Mouse (Mus musculus): Measurements from ENCODE around the gene Shbg.

The Shbg gene

GRCm38 (mm10) chr11:69617805-69618204 is at the start of gene Shbg:
Gene Shbg (minus strand): TSS chr11:69617905.
- DNase-seq (ENCODE audit: low read depth) = no peak

GRCm38 (mm10) chr11:69666665-69667005 is 48.9 kb upstream of the Shbg start:
- DNase-seq (ENCODE audit: low read depth) = no peak

DNA sequence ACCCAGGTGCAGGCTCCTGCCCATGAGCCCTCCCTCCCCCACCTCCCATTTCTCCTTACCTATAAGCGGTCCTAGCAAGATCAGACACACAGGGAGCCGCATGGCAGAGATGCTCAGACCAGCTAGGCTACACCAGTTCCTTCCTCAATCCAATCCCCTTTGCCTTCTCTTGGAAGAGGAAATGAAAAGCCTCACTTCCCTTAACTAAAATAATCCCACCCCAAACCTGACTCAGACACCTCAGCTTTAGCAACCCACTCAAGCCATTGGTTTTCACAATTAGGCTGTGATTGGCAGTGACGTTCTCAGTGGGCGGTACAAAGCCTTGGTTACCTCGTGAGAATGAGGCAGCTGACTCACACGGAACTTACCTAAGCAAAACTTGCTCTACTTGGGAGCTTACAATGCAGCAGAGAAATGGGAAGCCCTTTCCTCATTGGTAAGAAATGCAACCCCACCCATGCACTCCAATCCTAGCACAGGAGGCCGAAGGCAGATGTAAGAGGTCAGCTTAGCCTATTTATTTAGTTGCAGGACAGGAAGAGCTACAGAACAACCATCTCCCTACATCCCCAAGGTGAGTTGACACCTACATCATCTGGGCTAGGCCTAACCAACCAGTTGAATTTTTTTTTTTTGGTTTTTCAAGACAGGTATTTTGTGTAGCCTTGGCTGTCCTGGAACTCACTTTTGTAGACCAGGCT is 48.4 kb upstream of the Shbg start, which contains the start of gene Cd68:
Gene Cd68, minus strand, starts transcription at position 193 of the 704 bp plus-strand sequence.
- DNase-seq (ENCODE audit: low read depth) = peak; percentile 85

DNA sequence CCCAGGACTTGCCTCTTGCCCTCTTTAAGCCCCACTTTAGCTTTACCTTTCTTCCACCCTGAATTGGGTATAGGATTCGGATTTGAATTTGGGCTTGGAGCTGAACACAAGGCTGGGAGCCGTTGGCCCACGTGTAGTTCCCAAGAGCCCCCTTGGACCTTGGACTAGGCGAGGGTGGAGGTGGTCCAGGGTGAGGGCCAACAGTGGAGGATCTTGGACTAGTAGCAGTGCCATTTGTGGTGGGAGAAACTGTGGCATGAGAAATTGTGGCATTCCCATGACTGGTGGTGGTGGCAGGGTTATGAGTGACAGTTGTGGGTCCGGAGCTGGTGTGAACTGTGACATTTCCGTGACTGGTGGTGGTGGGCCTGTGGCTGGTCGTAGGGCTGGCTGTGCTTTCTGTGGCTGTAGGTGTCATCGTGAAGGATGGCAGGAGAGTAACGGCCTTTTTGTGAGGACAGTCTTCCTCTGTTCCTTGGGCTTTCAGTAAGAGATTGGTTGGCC is 47.8 kb upstream of the Shbg start:
- DNase-seq (ENCODE audit: low read depth) = no peak

DNA sequence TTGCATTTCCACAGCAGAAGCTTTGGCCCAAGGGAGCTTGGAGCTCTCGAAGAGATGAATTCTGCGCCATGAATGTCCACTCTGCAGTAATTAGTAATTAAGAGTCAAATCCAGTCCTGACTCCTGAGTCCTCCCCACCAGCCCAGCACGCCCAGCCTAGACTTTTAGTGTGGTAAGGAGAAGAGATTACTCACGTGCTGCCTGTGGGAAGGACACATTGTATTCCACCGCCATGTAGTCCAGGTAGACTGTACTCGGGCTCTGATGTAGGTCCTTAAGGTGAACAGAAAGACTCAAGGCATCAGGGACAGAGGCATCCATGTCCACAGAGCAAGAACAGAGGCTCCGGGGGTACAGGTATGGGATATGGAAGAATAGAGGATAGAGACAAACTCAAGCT is 47.1 kb upstream of the Shbg start:
- DNase-seq (ENCODE audit: low read depth) = no peak

- DNase-seq (ENCODE audit: low read depth) = no peak
Observed at GRCm38 (mm10) chr11:69663795-69664194, 46.1 kb upstream of the Shbg start.

DNA sequence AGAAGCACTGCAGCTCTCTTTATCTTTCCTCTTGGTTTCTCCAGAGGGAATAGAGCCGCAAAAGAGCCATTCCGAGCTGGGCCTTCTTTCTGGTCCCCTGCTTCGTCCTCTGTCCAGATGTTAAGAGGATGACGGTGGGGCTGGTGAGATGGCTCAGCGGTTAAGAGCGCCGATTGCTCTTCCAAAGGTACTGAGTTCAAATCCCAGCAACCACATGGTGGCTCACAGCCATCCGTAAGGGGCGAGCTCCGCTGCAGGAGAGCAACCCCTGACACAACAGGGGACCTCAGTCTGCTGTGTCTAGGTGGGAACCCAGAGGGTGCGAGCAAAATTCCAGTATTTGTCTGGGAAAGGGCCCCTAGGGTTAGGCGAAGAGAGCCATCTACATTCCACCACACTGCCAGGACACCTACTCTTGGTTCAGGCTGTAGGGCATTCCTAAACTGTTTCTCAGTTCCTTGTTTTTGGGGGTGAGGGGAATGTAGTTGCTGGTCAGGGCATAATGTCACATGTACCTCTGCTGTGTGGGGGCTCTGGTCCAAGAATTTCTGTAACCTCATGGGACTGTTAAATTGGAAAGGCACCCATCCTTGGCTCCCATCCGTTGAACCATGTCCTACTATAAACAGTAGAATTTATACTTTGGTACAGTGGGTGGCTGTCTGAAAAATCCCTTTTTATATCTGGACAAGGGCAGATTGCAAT is 45.4 kb upstream of the Shbg start:
- DNase-seq (ENCODE audit: low read depth) = no peak

DNA sequence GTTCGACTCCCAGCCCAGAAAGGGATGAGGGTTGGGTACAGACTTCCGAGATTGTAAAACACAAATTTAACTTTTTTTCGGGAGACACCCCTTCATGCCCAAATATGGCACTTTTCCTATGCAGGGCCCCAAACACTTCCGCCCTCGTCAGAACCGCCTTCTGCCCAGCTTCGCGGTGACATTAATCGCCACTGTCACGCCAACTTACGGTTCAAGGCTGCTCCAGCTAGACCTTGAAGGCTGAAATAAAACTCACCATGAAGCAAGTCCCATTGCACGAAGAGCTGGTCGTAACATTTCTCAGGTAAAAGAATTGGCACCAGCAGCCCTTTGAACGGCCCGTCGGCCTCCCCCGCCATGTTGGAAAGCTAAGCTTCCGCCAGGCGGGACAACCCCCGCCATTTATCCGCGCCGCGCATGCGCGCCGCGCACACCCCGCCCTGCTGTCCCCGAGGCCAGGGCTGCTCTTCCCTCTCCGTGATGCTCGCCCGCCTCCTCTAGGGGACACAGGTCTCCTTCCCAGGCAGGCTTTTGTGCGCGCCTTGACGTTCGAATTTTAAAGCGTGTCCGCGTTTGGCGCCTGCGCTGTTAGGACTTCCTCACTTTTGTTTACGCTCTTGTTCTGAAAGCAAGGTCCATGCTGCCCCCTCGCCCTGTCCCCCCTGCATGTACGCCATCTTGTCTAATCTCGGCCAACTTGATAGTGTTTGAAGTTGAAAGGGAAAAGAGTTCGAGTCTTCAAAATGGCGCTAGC is 44.7 kb upstream of the Shbg start, which contains the start of gene Mpdu1:
Gene Mpdu1, minus strand, starts transcription at position 430 of the 754 bp plus-strand sequence.
- peak; percentile 98 for DNase-seq (ENCODE audit: low read depth)

- DNase-seq (ENCODE audit: low read depth) = peak; percentile 58
Observed at GRCm38 (mm10) chr11:69661221-69661881, 43.6 kb upstream of the Shbg start.

- DNase-seq (ENCODE audit: low read depth) = no peak
Observed at GRCm38 (mm10) chr11:69657462-69657881, 39.8 kb upstream of the Shbg start.

DNA sequence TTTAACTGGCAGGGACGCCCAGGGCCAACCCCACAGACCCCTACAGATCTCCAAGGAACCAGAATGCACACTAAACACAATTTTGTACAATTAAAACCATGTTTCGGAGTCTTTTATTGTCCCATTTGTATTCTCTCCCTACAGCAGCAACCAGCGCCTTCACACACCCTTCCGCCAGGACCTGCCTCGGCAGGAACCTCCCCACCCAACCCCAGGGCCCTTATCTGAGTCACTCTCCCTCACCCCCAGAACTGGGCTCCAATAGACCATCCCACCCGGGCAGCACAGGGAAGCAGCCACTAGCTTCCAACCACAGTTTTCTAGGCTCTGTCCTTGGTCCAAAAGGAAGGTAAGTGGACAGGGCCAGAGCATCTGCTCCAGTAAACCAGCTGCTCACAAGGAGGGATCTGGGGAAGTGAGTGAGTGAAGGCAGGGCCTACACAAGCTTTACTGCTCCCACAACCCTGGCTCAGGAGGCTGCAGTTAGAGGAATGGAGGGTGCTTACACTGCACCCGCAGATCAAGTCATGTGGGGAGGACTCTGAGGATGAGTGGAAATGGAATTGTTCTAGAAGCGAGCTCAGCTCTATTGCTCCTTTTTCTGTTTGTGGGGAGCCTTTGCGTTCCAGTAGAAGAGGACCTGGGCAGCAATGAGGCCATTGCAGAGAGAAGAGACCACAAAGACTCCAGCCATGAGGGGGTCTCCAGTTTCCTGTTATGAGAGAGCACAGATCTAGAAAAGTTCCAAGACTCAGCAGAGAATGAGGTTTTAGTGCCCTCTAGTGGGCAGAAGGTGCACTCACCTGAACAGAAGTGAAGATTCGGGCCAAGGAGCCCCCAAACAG is 39.1 kb upstream of the Shbg start:
- DNase-seq (ENCODE audit: low read depth) = peak; percentile 80

DNA sequence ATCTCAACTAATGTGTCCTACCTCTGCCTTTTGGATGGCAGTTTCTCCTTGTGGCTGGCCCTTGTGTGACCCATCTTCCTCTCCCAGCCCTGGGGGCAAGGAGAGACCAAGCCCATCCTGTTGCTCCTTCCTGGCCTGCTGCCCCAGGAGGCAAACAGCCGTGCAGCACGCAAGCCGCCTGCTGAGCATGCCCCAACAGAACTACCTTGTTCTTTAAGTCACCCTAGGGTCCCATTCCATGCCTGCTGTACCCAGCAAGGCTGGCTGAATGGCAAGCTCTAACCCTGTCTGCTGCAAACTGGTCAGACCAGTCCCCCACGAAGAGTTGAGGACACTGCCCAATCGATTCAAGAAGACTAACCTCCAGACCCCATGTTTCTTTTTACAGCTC is 38.4 kb upstream of the Shbg start:
- no peak for DNase-seq (ENCODE audit: low read depth)

DNA sequence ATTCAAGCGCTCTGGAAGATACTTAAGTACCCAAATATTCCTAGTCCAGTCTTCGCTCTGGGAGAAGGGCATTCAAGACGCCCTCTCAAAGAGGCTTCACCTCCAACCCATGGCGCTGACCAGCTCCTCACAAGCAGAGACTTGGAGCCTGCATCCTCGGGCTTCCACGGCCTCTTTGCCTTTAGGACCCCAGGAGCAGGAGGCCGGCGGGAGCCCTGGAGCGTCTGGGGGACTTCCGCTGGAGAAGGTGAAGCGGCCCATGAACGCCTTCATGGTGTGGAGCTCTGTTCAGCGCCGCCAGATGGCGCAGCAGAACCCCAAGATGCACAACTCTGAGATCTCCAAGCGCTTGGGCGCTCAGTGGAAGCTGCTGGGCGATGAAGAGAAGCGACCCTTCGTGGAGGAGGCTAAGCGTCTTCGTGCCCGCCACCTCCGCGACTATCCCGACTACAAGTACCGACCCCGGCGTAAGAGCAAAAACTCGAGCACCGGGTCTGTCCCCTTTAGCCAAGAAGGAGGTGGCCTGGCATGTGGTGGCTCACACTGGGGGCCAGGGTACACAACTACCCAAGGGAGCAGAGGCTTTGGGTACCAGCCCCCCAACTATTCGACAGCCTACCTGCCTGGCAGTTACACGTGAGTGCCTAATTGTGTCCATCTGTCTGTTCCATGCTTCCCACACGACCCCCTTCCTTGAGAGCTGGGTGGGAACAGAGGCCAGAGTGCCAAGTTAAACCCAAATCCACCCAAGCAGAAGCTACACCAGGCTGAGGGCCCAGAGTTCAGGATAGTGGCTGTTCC is 37.8 kb upstream of the Shbg start, which contains the start of gene Sox15:
Gene Sox15, plus strand, starts transcription at position 51 of the 801 bp plus-strand sequence.
- peak; percentile 46 for DNase-seq (ENCODE audit: low read depth)

GRCm38 (mm10) chr11:69654760-69655159 is 37.1 kb upstream of the Shbg start:
- no peak for DNase-seq (ENCODE audit: low read depth)

- no peak for DNase-seq (ENCODE audit: low read depth)
Observed at GRCm38 (mm10) chr11:69653399-69653798, 35.7 kb upstream of the Shbg start.

DNA sequence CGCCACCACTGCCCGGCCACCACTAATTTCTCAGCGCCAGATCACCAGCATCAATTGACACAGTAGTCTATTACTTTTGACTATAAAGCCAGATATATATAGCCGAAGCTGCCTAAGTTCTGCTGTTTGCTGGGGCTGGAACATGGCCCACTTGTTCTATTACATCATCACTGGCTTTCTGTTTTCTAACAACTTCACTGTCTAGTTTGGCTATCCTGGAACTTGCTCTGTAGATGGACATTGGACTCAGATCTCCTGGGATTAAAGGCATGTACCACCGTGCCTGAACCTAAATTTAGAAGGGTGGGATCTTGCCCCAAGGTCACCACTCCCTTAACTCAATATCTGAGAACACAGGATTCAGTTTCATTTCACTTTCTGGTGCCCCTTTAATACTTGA is 28.2 kb upstream of the Shbg start:
- no peak for DNase-seq (ENCODE audit: low read depth)

DNA sequence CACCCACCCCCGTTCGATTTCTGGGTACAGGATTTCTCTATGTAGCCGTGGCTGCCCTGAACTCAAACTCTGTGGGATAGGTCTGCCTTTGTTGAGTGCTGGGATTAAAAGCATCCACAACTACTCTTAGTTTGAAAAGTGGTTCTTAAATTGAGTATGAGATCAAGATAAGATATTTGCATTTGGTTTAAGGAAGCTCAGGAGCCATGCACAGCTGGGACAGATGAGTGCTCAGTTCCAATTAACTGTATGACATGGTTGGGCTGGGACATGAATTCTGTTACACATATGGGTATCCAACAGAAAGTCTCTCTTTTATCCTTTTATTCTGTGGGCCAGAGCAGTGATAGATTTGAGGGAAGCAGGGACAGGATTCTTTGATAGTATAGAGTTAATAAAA is 17.8 kb upstream of the Shbg start:
- no peak for DNase-seq (ENCODE audit: low read depth)

- DNase-seq (ENCODE audit: low read depth) = no peak
Observed at GRCm38 (mm10) chr11:69633128-69633866, 15.6 kb upstream of the Shbg start.

DNA sequence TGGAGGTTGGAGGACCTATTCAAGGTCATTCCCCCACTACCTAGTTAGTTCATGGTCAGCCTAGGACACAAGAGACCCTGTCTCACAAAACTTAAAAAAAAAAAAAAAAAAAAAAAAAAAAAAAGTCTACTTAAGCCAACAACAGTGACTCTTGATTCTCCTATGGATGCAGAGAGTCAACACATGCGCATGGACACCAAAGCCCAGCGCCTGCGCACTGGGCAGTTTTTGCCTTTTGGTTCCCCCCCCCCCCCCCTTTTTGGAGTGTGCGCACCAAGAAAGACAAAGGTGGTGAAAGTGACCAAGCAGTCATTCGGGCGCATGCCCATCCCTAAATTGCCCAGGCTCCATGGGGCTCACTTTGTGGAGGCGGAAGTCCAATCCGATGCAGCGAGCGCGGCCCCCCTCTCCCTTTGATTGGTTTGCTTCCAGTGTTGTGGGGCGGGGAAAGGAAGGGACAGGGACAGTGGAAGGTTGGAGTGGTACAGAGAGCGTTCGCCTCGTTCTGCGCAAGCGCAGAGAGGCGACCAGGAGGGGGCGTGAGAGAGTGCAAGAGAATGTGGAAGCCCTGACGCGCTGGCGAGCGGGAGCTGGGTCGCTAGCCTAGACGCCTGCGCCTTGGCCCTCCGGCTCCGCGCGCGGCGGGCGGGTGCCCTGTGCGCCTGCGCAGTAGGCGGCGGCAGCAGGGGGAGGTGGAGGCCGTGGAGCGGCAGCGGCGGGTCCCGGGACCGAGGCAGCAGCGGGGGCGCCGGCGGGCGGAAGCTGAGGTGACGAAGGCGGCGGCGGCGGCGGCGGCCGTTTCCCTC is 14.8 kb upstream of the Shbg start, which contains the start of gene Fxr2:
Gene Fxr2, plus strand, starts transcription at position 707 of the 806 bp plus-strand sequence.
- peak; percentile 100 for DNase-seq (ENCODE audit: low read depth)
